Mouse (Mus musculus) gastrocnemius, adult 2 months (tissue): ENCODE data around the gene Cep135. TPM values are rescaled to one million over a fixed set of nuclear protein-coding genes. Genes with fewer than 3 reads are reported as not detected.
A peak's percentile ranks its signal among the peaks of the same experiment; 100 is the strongest.

ENCODE experiments used
- DNase-seq: peaks from one replicate; pipeline ENCODE4 v3.0.0; 2022
- H3K27ac ChIP-seq: fragments of 200-600 bp; 2 replicates; pipeline ENCODE4 v1.8.1; 2022; ENCODE audit warnings: mild to moderate bottlenecking
- H3K4me3 ChIP-seq: fragments of 200-600 bp; 2 replicates; pipeline ENCODE4 v1.8.1; 2022; ENCODE audit warnings: mild to moderate bottlenecking, moderate library complexity
- CTCF ChIP-seq: fragments of 200-600 bp; IDR thresholded peaks from 2 replicates; pipeline ENCODE4 v1.8.1; 2022; ENCODE audit warnings: antibody characterized with exemption, mild to moderate bottlenecking, moderate library complexity
- intact Hi-C: fragments of 180-260 bp; cut with DNase I; formaldehyde crosslinking; loops from one replicate; pipeline ENCODE4 v1.15.1; 2025
- total RNA-seq, 2 experiments: library from RNA; stranded (reverse); gene quantifications; 2 replicates each; pipeline ENCODE4 v1.2.3; 2021

Cep135 gene
- total RNA-seq, 2 experiments from 2014 or later = 1.1 to 1.4 TPM

- Histone ChIP-seq H3K27ac (0 out of 2 replicates have a peak within 1 kb of the TSS, but pooled peaks have one; percentile 16), H3K4me3 (peak within 1 kb of the TSS; percentile 78)
- TF ChIP-seq CTCF = no peak
- DNase-seq = no peak
- intact Hi-C loops = loop anchor here (5.0 kb wide), 1 partner anchor 186 kb away; no protein-coding TSS in a partner anchor
Observed at GRCm38 (mm10) chr5:76656212-76656611, 67.7 kb downstream of the Cep135 start, which contains the start of gene C530008M17Rik. Gene C530008M17Rik (plus strand): TSS chr5:76656512.

GRCm38 (mm10) chr5:76657245-76658083, 69.0 kb downstream of the Cep135 start:
- peak; percentile 54 for TF ChIP-seq CTCF
- DNase-seq = peak; percentile 68
- H3K4me3 ChIP-seq = peak overlapping the region; percentile 78
- intact Hi-C loops = loop anchor here (5.0 kb wide), 1 partner anchor 185 kb away; no protein-coding TSS in a partner anchor
- peak overlapping the region; percentile 49 for H3K27ac ChIP-seq

DNA sequence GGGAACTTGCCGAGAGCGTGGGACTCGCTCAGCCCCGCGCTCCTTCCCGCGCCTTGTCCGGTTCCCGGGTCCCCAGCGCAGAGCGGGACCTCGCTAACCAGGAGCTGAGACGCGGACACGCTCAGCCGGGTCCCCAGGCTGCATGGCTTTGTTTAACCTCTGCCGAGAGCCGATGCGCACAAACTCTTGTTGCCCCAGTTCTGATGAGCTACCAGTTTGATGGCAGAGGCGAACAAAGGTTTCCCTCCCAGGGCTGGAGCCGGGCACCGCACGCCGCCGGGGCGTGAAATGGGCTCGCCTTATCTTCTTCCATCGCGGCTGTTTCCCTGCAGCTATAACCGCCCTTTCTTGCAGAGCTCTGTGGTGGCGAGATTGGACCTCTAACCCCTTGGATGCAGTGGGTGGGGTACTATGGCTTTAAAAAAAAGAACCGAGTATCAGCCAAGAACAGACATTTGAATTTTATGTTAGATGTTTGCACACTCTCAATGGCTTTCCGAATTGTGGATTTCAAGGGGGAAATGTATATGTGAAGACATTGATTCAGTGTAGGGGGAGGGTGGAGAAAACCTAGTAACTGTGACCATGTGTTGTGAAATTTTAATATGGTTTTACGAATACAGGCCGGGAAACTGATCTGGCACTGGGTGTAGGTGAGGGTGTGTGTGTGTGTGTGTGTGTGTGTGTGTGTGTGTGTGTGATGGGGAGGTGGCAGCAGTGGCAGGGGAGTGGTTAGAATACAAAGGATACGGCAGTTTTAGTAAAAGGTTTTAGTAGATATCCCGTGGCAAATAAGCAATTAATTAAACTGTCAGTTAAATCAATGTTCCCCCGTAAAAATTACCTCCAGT, 69.8 kb downstream of the Cep135 start:
- H3K27ac ChIP-seq = peak overlapping the region; percentile 49
- peak; percentile 31 for DNase-seq
- H3K4me3 ChIP-seq = peak overlapping the region; percentile 78
- intact Hi-C loops = loop anchor here (5.0 kb wide), 1 partner anchor 184 kb away; no protein-coding TSS in a partner anchor
- TF ChIP-seq CTCF = no peak

DNA sequence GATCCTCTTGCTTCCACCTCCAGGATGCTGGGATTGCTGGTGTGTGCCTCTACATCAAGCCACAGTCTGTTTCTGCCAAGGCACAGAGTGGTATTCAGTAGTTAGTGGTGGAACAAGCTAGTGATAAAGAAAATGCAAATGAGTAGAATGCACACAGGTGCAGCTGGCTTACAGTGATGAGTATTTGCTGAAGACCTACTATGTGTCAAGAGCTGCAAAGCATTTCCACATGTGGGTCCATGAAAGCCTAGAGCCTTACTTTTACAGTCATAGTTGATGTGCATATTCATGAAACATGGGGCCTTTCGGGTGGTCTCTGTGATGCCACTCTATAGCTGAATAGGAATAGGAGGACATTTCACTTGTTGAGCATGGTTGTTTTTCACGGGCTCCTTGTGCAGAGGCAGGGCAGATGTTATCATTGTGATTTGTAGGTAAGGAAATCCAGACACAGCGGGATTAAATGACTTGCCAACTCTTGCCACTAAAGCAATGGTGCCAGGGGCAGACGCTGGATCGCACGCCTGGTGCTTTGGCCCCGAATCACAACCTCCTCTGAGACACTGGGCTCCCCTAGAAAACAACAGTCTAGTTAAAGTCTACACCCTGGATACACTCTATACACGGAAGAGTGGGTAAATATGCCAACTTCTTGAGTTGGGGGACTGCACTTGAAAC, 71.6 kb downstream of the Cep135 start:
- TF ChIP-seq CTCF = no peak
- Histone ChIP-seq H3K27ac (no peak overlapping the region), H3K4me3 (no peak overlapping the region)
- no peak for DNase-seq
- intact Hi-C loops = loop anchor here (5.0 kb wide), 1 partner anchor 182 kb away; no protein-coding TSS in a partner anchor

DNA sequence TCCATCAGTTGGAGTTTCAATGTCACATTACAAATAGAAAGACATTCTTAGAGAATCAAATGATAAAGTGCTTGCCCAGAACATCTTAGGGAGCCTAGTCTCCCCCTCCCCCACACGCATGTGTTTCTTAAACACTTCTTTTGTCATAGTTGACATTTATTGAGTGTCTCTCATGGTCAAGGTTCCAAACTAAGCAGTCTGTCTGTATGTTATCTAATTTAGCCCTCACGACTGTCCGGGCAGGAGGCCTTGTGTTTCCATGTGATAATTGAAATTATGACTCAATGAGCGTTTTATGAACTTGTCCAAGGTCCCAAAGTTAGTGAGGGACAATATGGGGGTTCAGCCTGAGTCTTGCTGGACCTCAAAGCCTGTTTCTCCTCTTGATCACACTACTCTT, 72.8 kb downstream of the Cep135 start:
- TF ChIP-seq CTCF = no peak
- Histone ChIP-seq H3K4me3 (no peak overlapping the region), H3K27ac (no peak overlapping the region)
- DNase-seq = no peak
- intact Hi-C loops = no loop called here

GRCm38 (mm10) chr5:76664936-76665335, 76.4 kb downstream of the Cep135 start:
- intact Hi-C loops = no loop called here
- Histone ChIP-seq H3K4me3 (no peak overlapping the region), H3K27ac (no peak overlapping the region)
- no peak for TF ChIP-seq CTCF
- no peak for DNase-seq

GRCm38 (mm10) chr5:76665421-76665820, 76.9 kb downstream of the Cep135 start:
- Histone ChIP-seq H3K4me3 (no peak overlapping the region), H3K27ac (no peak overlapping the region)
- TF ChIP-seq CTCF = no peak
- DNase-seq = no peak
- intact Hi-C loops = no loop called here

DNA sequence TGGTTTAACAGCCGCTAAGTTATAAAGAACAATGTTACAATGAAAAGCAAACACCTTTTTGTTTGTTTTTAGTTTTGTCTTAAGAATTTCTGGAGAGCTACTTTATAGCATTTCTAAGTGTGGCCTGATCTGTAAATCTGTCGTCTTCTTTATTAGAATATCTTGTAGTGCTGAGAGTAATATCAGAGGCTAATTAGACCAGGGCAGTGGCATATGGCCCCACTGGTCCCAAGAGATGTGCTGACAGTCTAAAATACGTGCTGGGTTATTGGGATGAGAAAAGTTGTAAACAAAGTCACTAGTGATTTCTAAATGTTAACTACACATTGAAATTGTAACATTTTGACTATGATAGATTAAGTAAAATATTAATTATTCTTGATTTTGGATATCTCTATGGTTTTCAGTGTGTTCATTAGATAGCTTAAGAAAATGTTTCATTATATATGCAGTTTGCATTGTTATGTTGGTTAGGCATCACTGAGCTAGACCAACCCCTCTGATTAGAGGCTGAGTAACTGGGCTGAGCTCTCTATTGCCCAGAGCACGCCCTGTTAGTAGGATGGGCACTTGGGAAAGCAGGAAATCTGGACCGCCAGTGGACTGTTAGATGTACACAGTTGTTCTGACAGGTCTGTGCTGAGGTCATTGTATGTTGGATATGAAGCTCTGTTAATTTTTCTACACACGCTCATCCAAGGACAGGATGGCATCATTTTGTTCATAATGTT, 77.7 kb downstream of the Cep135 start:
- TF ChIP-seq CTCF = no peak
- Histone ChIP-seq H3K27ac (no peak overlapping the region), H3K4me3 (no peak overlapping the region)
- intact Hi-C loops = no loop called here
- DNase-seq = no peak

- Histone ChIP-seq H3K27ac (no peak overlapping the region), H3K4me3 (no peak overlapping the region)
- TF ChIP-seq CTCF = no peak
- DNase-seq = no peak
- intact Hi-C loops = no loop called here
Observed at GRCm38 (mm10) chr5:76668118-76668517, 79.6 kb downstream of the Cep135 start.

- Histone ChIP-seq H3K4me3 (no peak overlapping the region), H3K27ac (no peak overlapping the region)
- TF ChIP-seq CTCF = no peak
- DNase-seq = no peak
- intact Hi-C loops = no loop called here
Observed at GRCm38 (mm10) chr5:76668547-76668946, 80.0 kb downstream of the Cep135 start.

- TF ChIP-seq CTCF = no peak
- intact Hi-C loops = no loop called here
- no peak for DNase-seq
- Histone ChIP-seq H3K4me3 (no peak overlapping the region), H3K27ac (no peak overlapping the region)
Observed at GRCm38 (mm10) chr5:76670183-76670582, 81.7 kb downstream of the Cep135 start.
